Mouse (Mus musculus) liver, adult 2 months (tissue): Measurements from ENCODE around the gene Maml2. TPM values are rescaled to one million over a fixed set of nuclear protein-coding genes. Genes with fewer than 3 reads are reported as not detected.

Experiments used
- DNase-seq: peaks from one replicate; pipeline ENCODE4 v3.0.0-alpha.2; 2011; ENCODE audit warnings: low read depth, low spot score; ENCODE audit errors: extremely low read depth
- H3K27ac ChIP-seq: fragments of 200-500 bp; replicated peaks from 2 replicates; pipeline ENCODE4 v1.5.1; 2012; ENCODE audit warnings: low read depth, mild to moderate bottlenecking, control low read depth, inconsistent platforms, low read length; ENCODE audit not compliant: insufficient read depth
- H3K27me3 ChIP-seq: fragments of 200-500 bp; 2 replicates; pipeline ENCODE4 v1.6.1; 2012; ENCODE audit warnings: mild to moderate bottlenecking, moderate library complexity, low read length, inconsistent platforms; ENCODE audit not compliant: control insufficient read depth, insufficient read depth
- H3K36me3 ChIP-seq: fragments of 200-500 bp; 2 replicates; pipeline ENCODE4 v1.6.1; 2012; ENCODE audit warnings: low read length, inconsistent platforms; ENCODE audit not compliant: control insufficient read depth, insufficient read depth
- H3K4me1 ChIP-seq: fragments of 200-500 bp; 2 replicates; pipeline ENCODE4 v1.6.1; 2011; ENCODE audit warnings: low read length; ENCODE audit not compliant: control insufficient read depth, insufficient read depth
- H3K4me3 ChIP-seq: fragments of 200-500 bp; 2 replicates; pipeline ENCODE4 v1.5.1; 2011; ENCODE audit warnings: low read depth, mild to moderate bottlenecking, control low read depth, low read length, moderate library complexity; ENCODE audit not compliant: insufficient read depth
- H3K79me2 ChIP-seq: fragments of 200-500 bp; 2 replicates; pipeline ENCODE4 v1.6.1; 2012; ENCODE audit warnings: inconsistent platforms, mild to moderate bottlenecking, low read length, moderate library complexity; ENCODE audit not compliant: control insufficient read depth, insufficient read depth
- H3K9ac ChIP-seq: fragments of 200-500 bp; 2 replicates; pipeline ENCODE4 v1.6.1; 2012; ENCODE audit warnings: low read depth, mild to moderate bottlenecking, control low read depth, inconsistent platforms, low read length
- CTCF ChIP-seq: fragments of 200-500 bp; IDR thresholded peaks from 2 replicates; pipeline ENCODE4 v1.5.1; 2011; ENCODE audit warnings: low read depth, low read length, control low read depth
- POLR2A ChIP-seq: fragments of 200-500 bp; IDR thresholded peaks from 2 replicates; pipeline ENCODE4 v1.6.1; 2011; ENCODE audit warnings: low read length, control low read depth; ENCODE audit not compliant: insufficient read depth; ENCODE audit errors: extremely low read depth
- WGBS: fragments of 180-500 bp; shearing (Covaris S2); methylation state at CpG from one replicate; pipeline ENCODE4 v1.1.7; 2018; 5-methylcytosine and 5-hydroxymethylcytosine counted together
- polyA plus RNA-seq: library from polyadenylated mRNA; depleted of rRNA; stranded (reverse); fragments of >200 nt; gene quantifications from 2 replicates; pipeline ENCODE4 v1.2.3, GENCODE M21; 2012
- total RNA-seq: library from RNA; depleted of rRNA; stranded (reverse); fragments of >200 nt; gene quantifications from 2 replicates; pipeline ENCODE4 v1.2.3, GENCODE M21; 2014

Maml2 gene
- total and polyA plus RNA-seq, 2 experiments: 0.77 to 1.2 TPM

GRCm38 (mm10) chr9:13536419-13537261 lies 238.9 kb downstream of the Maml2 start:
- Histone ChIP-seq H3K36me3 (no peaks in the 10 kb centered on the region), H3K27me3 (no peaks in the 10 kb centered on the region), H3K79me2 (no peaks in the 10 kb centered on the region), H3K4me1 (no peaks in the 10 kb centered on the region), H3K27ac (no peak overlapping the region), H3K9ac (no peak overlapping the region), H3K4me3 (no peak overlapping the region)
- peak; percentile 5 for DNase-seq
- no peak for TF ChIP-seq CTCF
- TF ChIP-seq POLR2A: no peak
- 54% methylated on average over 12 of the region's 12 CpGs for WGBS

- DNase-seq: no peak
- H3K79me2 ChIP-seq: no peaks in the 10 kb centered on the region
- no peak overlapping the region for H3K9ac ChIP-seq
- TF ChIP-seq POLR2A: no peak
- H3K27me3 ChIP-seq: no peaks in the 10 kb centered on the region
- WGBS: 76% methylated on average over 7 of the region's 7 CpGs
- H3K36me3 ChIP-seq: no peaks in the 10 kb centered on the region
- peaks cover 1% of the 10 kb centered on the region; the same call in 1 of the 2 replicates for H3K4me1 ChIP-seq
- no peak overlapping the region for H3K27ac ChIP-seq
- H3K4me3 ChIP-seq: no peak overlapping the region
Measured at GRCm38 (mm10) chr9:13538200-13538599, 240.4 kb downstream of the Maml2 start.

GRCm38 (mm10) chr9:13539535-13539934 lies 241.8 kb downstream of the Maml2 start:
- H3K9ac ChIP-seq: no peak overlapping the region
- 70% methylated on average over 4 of the region's 4 CpGs for WGBS
- peaks cover 2% of the 10 kb centered on the region; the same call in 1 of the 2 replicates for H3K4me1 ChIP-seq
- no peak overlapping the region for H3K4me3 ChIP-seq
- H3K36me3 ChIP-seq: no peaks in the 10 kb centered on the region
- H3K27ac ChIP-seq: no peak overlapping the region
- H3K79me2 ChIP-seq: no peaks in the 10 kb centered on the region
- TF ChIP-seq POLR2A (no peak), CTCF (no peak)
- DNase-seq: no peak
- H3K27me3 ChIP-seq: no peaks in the 10 kb centered on the region

- Histone ChIP-seq H3K9ac (no peak overlapping the region), H3K36me3 (no peaks in the 10 kb centered on the region), H3K27ac (no peak overlapping the region), H3K27me3 (no peaks in the 10 kb centered on the region), H3K79me2 (no peaks in the 10 kb centered on the region), H3K4me1 (peaks cover 2% of the 10 kb centered on the region; the same call in 1 of the 2 replicates), H3K4me3 (no peak overlapping the region)
- DNase-seq: no peak
- TF ChIP-seq POLR2A: no peak
- no peak for TF ChIP-seq CTCF
- 94% methylated on average over 2 of the region's 2 CpGs for WGBS
Measured at GRCm38 (mm10) chr9:13540227-13540626, 242.5 kb downstream of the Maml2 start.

GRCm38 (mm10) chr9:13540781-13541180 lies 243.0 kb downstream of the Maml2 start:
- H3K4me3 ChIP-seq: no peak overlapping the region
- WGBS: 49% methylated on average over 6 of the region's 6 CpGs
- H3K4me1 ChIP-seq: peaks cover 2% of the 10 kb centered on the region; the same call in 1 of the 2 replicates
- no peaks in the 10 kb centered on the region for H3K27me3 ChIP-seq
- no peak overlapping the region for H3K27ac ChIP-seq
- no peak overlapping the region for H3K9ac ChIP-seq
- TF ChIP-seq CTCF: no peak
- TF ChIP-seq POLR2A: no peak
- H3K79me2 ChIP-seq: no peaks in the 10 kb centered on the region
- H3K36me3 ChIP-seq: no peaks in the 10 kb centered on the region
- no peak for DNase-seq

- H3K79me2 ChIP-seq: no peaks in the 10 kb centered on the region
- H3K36me3 ChIP-seq: no peaks in the 10 kb centered on the region
- no peak overlapping the region for H3K27ac ChIP-seq
- H3K9ac ChIP-seq: no peak overlapping the region
- no peak for TF ChIP-seq CTCF
- TF ChIP-seq POLR2A: no peak
- peaks cover 2% of the 10 kb centered on the region; the same call in 1 of the 2 replicates for H3K4me1 ChIP-seq
- H3K4me3 ChIP-seq: no peak overlapping the region
- H3K27me3 ChIP-seq: no peaks in the 10 kb centered on the region
- WGBS: 63% methylated on average over 8 of the region's 8 CpGs
- DNase-seq: no peak
Measured at GRCm38 (mm10) chr9:13543167-13543566, 245.4 kb downstream of the Maml2 start.
